Comparison of ENCODE assay signal across 8 mouse cellular contexts in the genomic region with DNA sequence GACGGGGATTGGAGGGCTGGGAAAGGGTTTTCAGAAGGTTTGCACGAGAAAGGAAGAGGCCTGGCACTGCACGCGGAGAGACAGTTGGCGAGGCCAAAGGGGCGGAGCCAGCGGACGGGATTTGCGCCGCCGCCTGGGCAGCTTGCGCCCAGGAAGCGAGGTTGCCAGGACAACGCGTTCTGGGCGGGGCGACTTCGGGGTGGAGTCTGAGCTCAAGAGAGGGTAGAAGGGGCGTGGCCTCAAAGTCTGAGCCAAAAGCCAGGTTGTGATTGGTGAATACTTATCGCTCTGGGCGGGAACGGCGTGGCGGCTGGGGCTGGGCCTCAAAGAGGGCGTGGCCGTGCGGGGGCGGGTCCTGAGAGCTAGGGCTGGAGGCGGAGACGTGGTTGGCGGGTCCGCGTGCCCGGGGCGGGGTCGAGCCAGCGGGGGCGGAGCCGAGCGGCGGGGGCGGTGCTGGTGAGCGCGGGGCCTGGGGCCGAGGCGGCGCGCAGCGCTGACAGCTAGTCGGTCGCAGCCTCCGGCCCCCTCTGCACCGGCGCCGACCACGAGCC. TPM values are rescaled to one million over a fixed set of nuclear protein-coding genes. Genes with fewer than 3 reads are reported as not detected.
DNase-seq lines count a peak whose midpoint lies in the region; ATAC-seq lines count a peak whose summit lies in the region.

A gene (plus strand): TSS at position 487 of the 551 bp plus-strand sequence.

- peaks cover 30% of the 10 kb centered on the region for H3K27me3 ChIP-seq in hindbrain, embryonic 13.5 days

- peaks cover 19% of the 10 kb centered on the region for H3K4me1 ChIP-seq in hindbrain, embryonic 13.5 days (replicated peaks)

- WGBS in hindbrain, embryonic 13.5 days = under 1% methylated on average over 46 of the region's 56 CpGs

- DNase-seq in WW6 (ENCODE audit: low read depth, low spot score) = peak; percentile 96
- DNase-seq in cerebellum, postnatal 36 days = peak; percentile 99
- DNase-seq in frontal cortex, postnatal 25 days (ENCODE audit: low spot score in 2 of 2) = peak; percentile 99 to 100
- peak; percentile 99 to 100 for DNase-seq in layer of hippocampus, postnatal 14 days (ENCODE audit: low spot score in 2 of 2)
- peak; percentile 100 for DNase-seq in lung, postnatal 10 days
- DNase-seq in ovary, postnatal 36 days (ENCODE audit: low spot score) = peak; percentile 100
- peak; percentile 94 for DNase-seq in thymus, postnatal 14 days

- H3K9ac ChIP-seq in hindbrain, embryonic 13.5 days = peak within 1 kb of the TSS; percentile 73

- peak within 1 kb of the TSS; percentile 93 for H3K4me2 ChIP-seq in hindbrain, embryonic 13.5 days

- peak; percentile 92 for ATAC-seq in hindbrain, embryonic 13.5 days (ENCODE audit: low FRiP score)

- no peaks in the 10 kb centered on the region for H3K9me3 ChIP-seq in hindbrain, embryonic 13.5 days

- no peaks in the 10 kb centered on the region for H3K36me3 ChIP-seq in hindbrain, embryonic 13.5 days

- H3K27ac ChIP-seq in hindbrain, embryonic 13.5 days = peak within 1 kb of the TSS; percentile 79

- peak within 1 kb of the TSS; percentile 58 for H3K4me3 ChIP-seq in hindbrain, embryonic 13.5 days

RNA-seq across cellular contexts. Expression of the gene that starts here (rescaled TPM):
- 15.4 and 17.5 TPM in 2 replicates for polyA plus RNA-seq in hindbrain, embryonic 13.5 days (2015; fragmentation: Nextera tagmentation; extraction: Ambion mirVana)
- 100 to 1,000 TPM; 122 to 136 TPM for total RNA-seq in layer of hippocampus, postnatal 14 days (2021)

Comparison
In these comparisons a context has a peak if more than half of its experiments do, and no peak if none do; other contexts are left out.
1. Peak in every context shown above with its lines: DNase-seq, ATAC-seq, H3K4me3 ChIP-seq and H3K27ac ChIP-seq.